Mouse (Mus musculus): ENCODE measurements around the gene Xpo6. TPM values are rescaled to one million over a fixed set of nuclear protein-coding genes. Genes with fewer than 3 reads are reported as not detected.
A peak's percentile ranks its signal among the peaks of the same experiment; 100 is the strongest.

Gene Xpo6
- polyA plus RNA-seq, 1 experiment, result 96.0 TPM

GRCm38 (mm10) chr7:126183583-126183982, 16.7 kb downstream of the Xpo6 start:
- 26% methylated on average over 1 of the region's 1 CpGs for WGBS
- H3K27ac ChIP-seq (ENCODE audit: control insufficient read depth, insufficient read depth, low read depth, low read length, poor library complexity), result no peak overlapping the region
- H3K4me1 ChIP-seq (ENCODE audit: control insufficient read depth, insufficient read depth, low read length), result peaks cover 7% of the 10 kb centered on the region
- no peak overlapping the region for H3K4me3 ChIP-seq (replicated peaks; ENCODE audit: control insufficient read depth, low read depth, low read length)
- TF ChIP-seq CTCF (IDR thresholded peaks at IDR 0.05; ENCODE audit: control insufficient read depth, insufficient read depth, low read length) (no peak), POLR2A (IDR thresholded peaks at IDR 0.05; ENCODE audit: borderline replicate concordance, control insufficient read depth, low read depth, low read length) (no peak)

- Histone ChIP-seq H3K27ac (ENCODE audit: control insufficient read depth, insufficient read depth, low read depth, low read length, poor library complexity) (peak overlapping the region; percentile 16; the same call in 1 of the 2 replicates), H3K4me3 (replicated peaks; ENCODE audit: control insufficient read depth, low read depth, low read length) (no peak overlapping the region), H3K4me1 (ENCODE audit: control insufficient read depth, insufficient read depth, low read length) (peaks cover 5% of the 10 kb centered on the region)
- no peak for TF ChIP-seq CTCF (IDR thresholded peaks at IDR 0.05; ENCODE audit: control insufficient read depth, insufficient read depth, low read length)
- no peak for TF ChIP-seq POLR2A (IDR thresholded peaks at IDR 0.05; ENCODE audit: borderline replicate concordance, control insufficient read depth, low read depth, low read length)
Measured at GRCm38 (mm10) chr7:126181487-126181886, 18.8 kb downstream of the Xpo6 start.

GRCm38 (mm10) chr7:126180956-126181355, 19.3 kb downstream of the Xpo6 start:
- 14% methylated on average over 3 of the region's 3 CpGs for WGBS
- peak overlapping the region; percentile 16; the same call in 1 of the 2 replicates for H3K27ac ChIP-seq (ENCODE audit: control insufficient read depth, insufficient read depth, low read depth, low read length, poor library complexity)
- H3K4me1 ChIP-seq (ENCODE audit: control insufficient read depth, insufficient read depth, low read length), result peaks cover 5% of the 10 kb centered on the region
- TF ChIP-seq CTCF (IDR thresholded peaks at IDR 0.05; ENCODE audit: control insufficient read depth, insufficient read depth, low read length) (no peak), POLR2A (IDR thresholded peaks at IDR 0.05; ENCODE audit: borderline replicate concordance, control insufficient read depth, low read depth, low read length) (no peak)
- H3K4me3 ChIP-seq (replicated peaks; ENCODE audit: control insufficient read depth, low read depth, low read length), result no peak overlapping the region

- Histone ChIP-seq H3K27ac (ENCODE audit: control insufficient read depth, insufficient read depth, low read depth, low read length, poor library complexity) (no peak overlapping the region), H3K4me1 (ENCODE audit: control insufficient read depth, insufficient read depth, low read length) (peaks cover 7% of the 10 kb centered on the region), H3K4me3 (replicated peaks; ENCODE audit: control insufficient read depth, low read depth, low read length) (no peak overlapping the region)
- TF ChIP-seq CTCF (IDR thresholded peaks at IDR 0.05; ENCODE audit: control insufficient read depth, insufficient read depth, low read length) (no peak), POLR2A (IDR thresholded peaks at IDR 0.05; ENCODE audit: borderline replicate concordance, control insufficient read depth, low read depth, low read length) (no peak)
Measured at GRCm38 (mm10) chr7:126178804-126179203, 21.5 kb downstream of the Xpo6 start.

- H3K4me3 ChIP-seq (replicated peaks; ENCODE audit: control insufficient read depth, low read depth, low read length), result no peak overlapping the region
- no peak overlapping the region for H3K27ac ChIP-seq (ENCODE audit: control insufficient read depth, insufficient read depth, low read depth, low read length, poor library complexity)
- H3K4me1 ChIP-seq (ENCODE audit: control insufficient read depth, insufficient read depth, low read length), result peaks cover 3% of the 10 kb centered on the region; the same call in 1 of the 2 replicates
- WGBS, result 88% methylated on average over 12 of the region's 12 CpGs
- no peak for TF ChIP-seq CTCF (IDR thresholded peaks at IDR 0.05; ENCODE audit: control insufficient read depth, insufficient read depth, low read length)
- no peak for TF ChIP-seq POLR2A (IDR thresholded peaks at IDR 0.05; ENCODE audit: borderline replicate concordance, control insufficient read depth, low read depth, low read length)
Measured at GRCm38 (mm10) chr7:126175999-126176398, 24.3 kb downstream of the Xpo6 start.

GRCm38 (mm10) chr7:126175456-126175855, 24.8 kb downstream of the Xpo6 start:
- TF ChIP-seq POLR2A (IDR thresholded peaks at IDR 0.05; ENCODE audit: borderline replicate concordance, control insufficient read depth, low read depth, low read length) (no peak), CTCF (IDR thresholded peaks at IDR 0.05; ENCODE audit: control insufficient read depth, insufficient read depth, low read length) (no peak)
- Histone ChIP-seq H3K4me1 (ENCODE audit: control insufficient read depth, insufficient read depth, low read length) (peaks cover 3% of the 10 kb centered on the region; the same call in 1 of the 2 replicates), H3K27ac (ENCODE audit: control insufficient read depth, insufficient read depth, low read depth, low read length, poor library complexity) (no peak overlapping the region), H3K4me3 (replicated peaks; ENCODE audit: control insufficient read depth, low read depth, low read length) (no peak overlapping the region)
- WGBS, result 79% methylated on average over 7 of the region's 7 CpGs

GRCm38 (mm10) chr7:126174863-126175262, 25.4 kb downstream of the Xpo6 start:
- 47% methylated on average over 2 of the region's 2 CpGs for WGBS
- TF ChIP-seq POLR2A (IDR thresholded peaks at IDR 0.05; ENCODE audit: borderline replicate concordance, control insufficient read depth, low read depth, low read length) (no peak), CTCF (IDR thresholded peaks at IDR 0.05; ENCODE audit: control insufficient read depth, insufficient read depth, low read length) (no peak)
- H3K4me1 ChIP-seq (ENCODE audit: control insufficient read depth, insufficient read depth, low read length), result peaks cover 2% of the 10 kb centered on the region; the same call in 1 of the 2 replicates
- no peak overlapping the region for H3K4me3 ChIP-seq (replicated peaks; ENCODE audit: control insufficient read depth, low read depth, low read length)
- H3K27ac ChIP-seq (ENCODE audit: control insufficient read depth, insufficient read depth, low read depth, low read length, poor library complexity), result peak overlapping the region; percentile 48; the same call in 1 of the 2 replicates

- Histone ChIP-seq H3K4me3 (replicated peaks; ENCODE audit: control insufficient read depth, low read depth, low read length) (no peak overlapping the region), H3K27ac (ENCODE audit: control insufficient read depth, insufficient read depth, low read depth, low read length, poor library complexity) (no peak overlapping the region), H3K4me1 (ENCODE audit: control insufficient read depth, insufficient read depth, low read length) (peaks cover 2% of the 10 kb centered on the region; the same call in 1 of the 2 replicates)
- TF ChIP-seq POLR2A (IDR thresholded peaks at IDR 0.05; ENCODE audit: borderline replicate concordance, control insufficient read depth, low read depth, low read length) (no peak), CTCF (IDR thresholded peaks at IDR 0.05; ENCODE audit: control insufficient read depth, insufficient read depth, low read length) (no peak)
- 71% methylated on average over 3 of the region's 3 CpGs for WGBS
Measured at GRCm38 (mm10) chr7:126172001-126172400, 28.3 kb downstream of the Xpo6 start.

GRCm38 (mm10) chr7:126168584-126168983, 31.7 kb downstream of the Xpo6 start:
- no peak overlapping the region for H3K4me3 ChIP-seq (replicated peaks; ENCODE audit: control insufficient read depth, low read depth, low read length)
- WGBS, result 26% methylated on average over 6 of the region's 6 CpGs
- H3K4me1 ChIP-seq (ENCODE audit: control insufficient read depth, insufficient read depth, low read length), result peaks cover 1% of the 10 kb centered on the region; the same call in 1 of the 2 replicates
- H3K27ac ChIP-seq (ENCODE audit: control insufficient read depth, insufficient read depth, low read depth, low read length, poor library complexity), result no peak overlapping the region
- no peak for TF ChIP-seq CTCF (IDR thresholded peaks at IDR 0.05; ENCODE audit: control insufficient read depth, insufficient read depth, low read length)
- no peak for TF ChIP-seq POLR2A (IDR thresholded peaks at IDR 0.05; ENCODE audit: borderline replicate concordance, control insufficient read depth, low read depth, low read length)
